Mouse (Mus musculus) brown adipose tissue, adult 24 weeks (tissue): ENCODE measurements around the gene Eloa. TPM values are rescaled to one million over a fixed set of nuclear protein-coding genes. Genes with fewer than 3 reads are reported as not detected.

Experiments used
- H3K27ac ChIP-seq: fragments of 200-500 bp; replicated peaks from 2 replicates; pipeline ENCODE4 v1.5.1; 2012; ENCODE audit warnings: low read depth, mild to moderate bottlenecking, low read length
- H3K4me1 ChIP-seq: fragments of 200-500 bp; 2 replicates; pipeline ENCODE4 v1.6.1; 2012; ENCODE audit warnings: low read length, mixed read lengths; ENCODE audit not compliant: control insufficient read depth, insufficient read depth, insufficient read length
- H3K4me3 ChIP-seq: fragments of 200-500 bp; 2 replicates; pipeline ENCODE4 v1.5.1; 2012; ENCODE audit warnings: low read depth, mild to moderate bottlenecking, low read length, moderate library complexity; ENCODE audit not compliant: insufficient read depth
- polyA plus RNA-seq: library from polyadenylated mRNA; stranded (reverse); fragments of >200 nt; gene quantifications from 2 replicates; pipeline ENCODE4 v1.2.4, GENCODE M21; 2012; ENCODE audit not compliant: missing spikeins, insufficient read depth, insufficient read length

The Eloa gene
- polyA plus RNA-seq, 1 experiment: 33.8 TPM

- peak overlapping the region; percentile 80 for H3K4me3 ChIP-seq
- peaks cover 5% of the 10 kb centered on the region; the same call in 1 of the 2 replicates for H3K4me1 ChIP-seq
- peak overlapping the region; percentile 42 for H3K27ac ChIP-seq
Observed at GRCm38 (mm10) chr4:135964426-135964825, 57.1 kb downstream of the Eloa start.

GRCm38 (mm10) chr4:135963457-135964193 lies 57.9 kb downstream of the Eloa start, which contains the start of gene Gale:
TSS of gene Gale (plus strand) at chr4:135963727.
- H3K4me1 ChIP-seq: peaks cover 13% of the 10 kb centered on the region
- H3K27ac ChIP-seq: peak within 1 kb of the TSS; percentile 99
- peak within 1 kb of the TSS; percentile 80 for H3K4me3 ChIP-seq

GRCm38 (mm10) chr4:135962946-135963345 lies 58.6 kb downstream of the Eloa start:
- Histone ChIP-seq H3K4me1 (peaks cover 18% of the 10 kb centered on the region), H3K27ac (peak overlapping the region; percentile 99), H3K4me3 (peak overlapping the region; percentile 79)

GRCm38 (mm10) chr4:135962198-135962597 lies 59.4 kb downstream of the Eloa start:
- Histone ChIP-seq H3K4me3 (no peak overlapping the region), H3K27ac (peak overlapping the region; percentile 67; the same call in 1 of the 2 replicates)

GRCm38 (mm10) chr4:135961709-135962108 lies 59.9 kb downstream of the Eloa start:
- peaks cover 24% of the 10 kb centered on the region for H3K4me1 ChIP-seq
- no peak overlapping the region for H3K4me3 ChIP-seq
- no peak overlapping the region for H3K27ac ChIP-seq

More at GRCm38 (mm10) chr4:135962198-135962597, 59.4 kb downstream of the Eloa start:
- H3K4me1 ChIP-seq: peaks cover 24% of the 10 kb centered on the region

- Histone ChIP-seq H3K27ac (0 out of 2 replicates have a peak overlapping the region, but pooled peaks have one; percentile 8), H3K4me1 (peaks cover 26% of the 10 kb centered on the region), H3K4me3 (no peak overlapping the region)
Observed at GRCm38 (mm10) chr4:135960717-135961116, 60.8 kb downstream of the Eloa start.

- Histone ChIP-seq H3K4me3 (no peak overlapping the region), H3K27ac (peak overlapping the region; percentile 98)
Observed at GRCm38 (mm10) chr4:135958354-135958753, 63.2 kb downstream of the Eloa start.

GRCm38 (mm10) chr4:135955886-135956285 lies 65.7 kb downstream of the Eloa start:
- Histone ChIP-seq H3K4me3 (no peak overlapping the region), H3K4me1 (peaks cover 26% of the 10 kb centered on the region), H3K27ac (peak overlapping the region; percentile 36)

More at GRCm38 (mm10) chr4:135958354-135958753, 63.2 kb downstream of the Eloa start:
- peaks cover 26% of the 10 kb centered on the region for H3K4me1 ChIP-seq

GRCm38 (mm10) chr4:135954241-135954640 lies 67.3 kb downstream of the Eloa start:
- H3K27ac ChIP-seq: no peak overlapping the region
- peaks cover 21% of the 10 kb centered on the region for H3K4me1 ChIP-seq
- no peak overlapping the region for H3K4me3 ChIP-seq

Other genes with a start within 250 kb of the Eloa start
- 58.3 and 62.6 TPM in 2 replicates for gene Srsf10, start 166.0 kb downstream of the Eloa start, polyA plus RNA-seq
- 86.4 and 125 TPM in 2 replicates for gene Pnrc2, start 147.9 kb downstream of the Eloa start, polyA plus RNA-seq
- gene Cnr2, start 126.4 kb downstream of the Eloa start, polyA plus RNA-seq: 0.55 and 0.58 TPM in 2 replicates
- 106 and 110 TPM in 2 replicates for gene Fuca1, start 101.0 kb downstream of the Eloa start, polyA plus RNA-seq
- gene Hmgcl, start 75.3 kb downstream of the Eloa start, polyA plus RNA-seq: 45.1 and 79.9 TPM in 2 replicates
- 40.3 and 53.3 TPM in 2 replicates for gene Gale, start 58.0 kb downstream of the Eloa start, polyA plus RNA-seq
- gene Lypla2, start 49.1 kb downstream of the Eloa start, polyA plus RNA-seq: 29.3 and 29.8 TPM in 2 replicates
- 20.3 and 31.3 TPM in 2 replicates for gene Pithd1, start 34.5 kb downstream of the Eloa start, polyA plus RNA-seq
- 772 and 1,311 TPM in 2 replicates for gene Rpl11, start 31.7 kb upstream of the Eloa start, polyA plus RNA-seq
- 75.0 and 78.1 TPM in 2 replicates for gene Id3, start 121.7 kb upstream of the Eloa start, polyA plus RNA-seq
- gene E2f2, start 150.6 kb upstream of the Eloa start, polyA plus RNA-seq: 2.9 and 6.4 TPM in 2 replicates
- gene Asap3, start 184.6 kb upstream of the Eloa start, polyA plus RNA-seq: 1.0 and 1.2 TPM in 2 replicates
- 10.3 and 11.6 TPM in 2 replicates for gene Tcea3, start 226.0 kb upstream of the Eloa start, polyA plus RNA-seq